Mouse (Mus musculus) lung, postnatal 0 days (tissue): ENCODE measurements at regions not wholly inside any gene's neighbourhood (a gene's known extent, or its start where the extent isn't known, plus 50 kb on each side); places are given as distances from the start of the nearest gene placed in this dataset.

Source experiments
- CTCF ChIP-seq: IDR thresholded peaks from 2 replicates; pipeline ENCODE4 v1.5.1; 2016; ENCODE audit warnings: antibody characterized with exemption, mild to moderate bottlenecking
- EP300 ChIP-seq: IDR thresholded peaks from 2 replicates; pipeline ENCODE4 v1.6.1; 2016; ENCODE audit warnings: antibody characterized with exemption, mild to moderate bottlenecking, control low read depth

DNA sequence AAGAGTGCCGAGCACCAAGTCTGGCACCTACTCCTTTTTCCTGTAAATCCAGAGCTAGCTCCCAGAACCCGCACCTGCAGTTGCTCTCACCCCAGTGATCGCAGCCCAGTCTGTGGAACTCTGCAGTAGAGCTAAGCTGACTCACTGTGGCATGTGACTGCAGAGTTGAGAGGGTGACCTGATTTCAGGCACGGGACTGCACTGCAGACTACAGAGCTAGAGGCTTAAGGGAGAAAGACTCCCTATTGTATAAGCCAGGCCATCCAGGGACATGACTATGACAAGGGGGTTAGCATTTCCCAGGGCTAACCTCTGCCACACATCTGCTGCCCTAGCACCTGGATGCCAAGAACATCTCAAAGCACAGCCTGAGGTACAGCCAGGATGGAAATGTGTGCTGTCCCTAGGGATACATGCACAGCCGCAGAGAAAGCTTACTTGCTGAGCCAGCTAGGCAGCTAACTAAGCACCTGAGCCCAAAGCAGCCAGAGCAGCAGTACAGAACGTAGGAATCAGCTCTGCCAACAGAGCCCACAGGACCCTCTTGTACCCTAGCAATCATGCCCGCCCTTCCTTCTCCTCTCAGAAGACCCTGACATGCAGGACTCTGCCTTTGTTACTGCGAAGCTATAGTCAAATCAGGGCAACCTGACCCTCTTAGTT is 192.3 kb upstream of the Snx19 start:
- TF ChIP-seq CTCF (no peak), EP300 (no peak)
